Mouse (Mus musculus): ENCODE data around the gene Zxdc.
A peak's percentile ranks its signal among the peaks of the same experiment; 100 is the strongest.

The Zxdc gene

GRCm38 (mm10) chr6:90377708-90378107, 8.4 kb downstream of the Zxdc start:
- DNase-seq = no peak

- no peak for DNase-seq
Measured at GRCm38 (mm10) chr6:90381465-90381864, 12.2 kb downstream of the Zxdc start.

DNA sequence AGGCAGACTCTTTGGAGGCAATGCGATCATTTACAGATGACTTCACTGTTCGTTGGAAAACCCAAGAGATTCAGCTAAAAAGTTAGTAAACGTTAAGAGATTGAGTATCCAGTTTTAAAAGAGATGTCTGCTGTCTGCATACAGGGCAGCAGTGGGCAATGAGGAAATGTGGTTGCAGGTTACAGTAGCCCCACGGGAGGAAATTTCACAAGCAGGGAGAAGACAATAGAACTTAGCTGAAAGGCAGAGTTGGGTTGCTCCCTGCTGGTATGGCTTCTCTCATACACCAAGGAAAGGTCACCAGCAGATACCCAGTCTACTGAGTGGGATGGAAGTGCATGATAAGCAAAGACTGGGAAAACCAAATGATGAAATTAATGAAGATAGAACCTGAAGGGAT, 21.3 kb downstream of the Zxdc start:
- no peak for DNase-seq

DNA sequence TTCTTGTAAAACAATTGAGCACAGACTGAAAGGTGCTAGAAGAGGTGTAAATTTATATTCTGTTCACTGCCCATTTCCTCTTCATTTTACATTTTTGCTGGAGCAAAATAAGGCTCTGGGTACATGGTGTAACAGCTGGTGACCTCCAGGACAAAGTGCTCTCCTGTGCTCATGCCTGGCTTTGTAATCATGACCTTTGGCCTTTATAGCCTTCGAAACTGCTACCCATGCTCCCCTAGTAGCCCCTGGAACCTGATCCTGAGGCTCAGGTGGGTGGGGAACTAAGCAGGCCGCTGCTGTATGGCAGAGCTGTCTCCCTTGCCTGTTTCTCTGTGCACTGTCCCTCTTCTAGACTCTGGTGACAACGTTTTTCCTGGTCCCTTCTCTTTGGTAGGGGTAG, 24.7 kb downstream of the Zxdc start:
- DNase-seq = no peak

- no peak for DNase-seq
Measured at GRCm38 (mm10) chr6:90395751-90396150, 26.5 kb downstream of the Zxdc start.

DNA sequence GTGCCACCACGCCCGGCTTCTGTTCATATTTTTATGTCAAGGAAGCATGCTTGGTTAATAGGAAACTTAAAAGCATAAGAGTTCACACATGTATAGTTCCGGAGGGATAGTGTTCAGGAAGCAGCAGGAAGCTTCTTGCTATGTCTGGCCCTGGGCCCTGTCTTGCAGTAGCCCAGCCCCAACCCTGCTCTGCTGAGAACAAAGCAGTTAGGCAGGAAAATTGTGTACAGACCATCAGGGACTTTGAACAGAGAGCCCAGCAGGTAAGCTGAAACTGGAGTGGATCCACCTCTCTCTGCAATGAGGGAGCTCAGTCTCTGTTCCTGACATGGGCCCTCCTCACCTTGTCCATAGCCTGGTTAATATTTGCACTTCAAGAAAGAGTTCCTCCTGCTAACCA, 28.0 kb downstream of the Zxdc start:
- no peak for DNase-seq

GRCm38 (mm10) chr6:90408632-90409031, 39.3 kb downstream of the Zxdc start:
- no peak for DNase-seq

DNA sequence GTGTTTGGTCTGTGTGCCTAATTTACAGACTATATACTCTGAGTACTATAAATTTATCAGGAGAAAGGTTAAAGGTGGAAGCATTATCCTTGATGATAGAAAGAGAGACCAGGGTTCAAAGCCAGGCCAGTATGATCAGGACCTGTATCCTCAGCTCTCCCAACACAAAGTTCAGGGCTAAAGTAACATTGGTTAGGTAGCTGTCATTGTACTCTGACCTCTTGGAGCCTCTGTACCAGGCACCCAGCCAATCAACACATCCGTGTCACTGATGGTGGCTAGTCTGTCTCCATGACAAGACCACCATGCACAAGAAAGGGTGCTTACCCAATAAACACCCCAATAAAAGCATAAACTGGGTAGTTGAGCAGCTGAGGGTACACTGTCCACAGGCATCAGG, 41.7 kb downstream of the Zxdc start:
- DNase-seq = no peak

GRCm38 (mm10) chr6:90411926-90412325, 42.6 kb downstream of the Zxdc start:
- DNase-seq = no peak

DNA sequence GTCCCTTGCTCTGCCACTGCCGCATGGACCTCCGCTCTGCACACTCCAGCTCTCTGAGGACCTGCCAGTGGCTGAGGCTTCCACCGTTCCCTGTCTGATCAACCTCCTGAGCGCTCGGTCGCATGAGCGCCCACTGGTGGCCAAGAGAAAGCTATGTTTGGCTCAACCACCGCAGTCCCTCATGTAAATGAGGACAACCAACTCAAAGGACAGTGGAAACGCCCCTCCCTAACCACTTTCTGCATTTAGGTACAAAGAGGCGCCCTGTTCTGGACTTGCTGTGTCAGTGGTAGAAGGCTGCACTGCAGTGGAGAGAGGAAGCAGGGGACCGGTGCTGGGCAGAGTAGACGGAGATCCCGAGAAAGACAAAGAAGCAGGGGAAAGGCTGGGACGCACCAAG, 53.3 kb downstream of the Zxdc start:
- DNase-seq = peak; percentile 84

GRCm38 (mm10) chr6:90425361-90425760, 56.1 kb downstream of the Zxdc start:
- DNase-seq = no peak

DNA sequence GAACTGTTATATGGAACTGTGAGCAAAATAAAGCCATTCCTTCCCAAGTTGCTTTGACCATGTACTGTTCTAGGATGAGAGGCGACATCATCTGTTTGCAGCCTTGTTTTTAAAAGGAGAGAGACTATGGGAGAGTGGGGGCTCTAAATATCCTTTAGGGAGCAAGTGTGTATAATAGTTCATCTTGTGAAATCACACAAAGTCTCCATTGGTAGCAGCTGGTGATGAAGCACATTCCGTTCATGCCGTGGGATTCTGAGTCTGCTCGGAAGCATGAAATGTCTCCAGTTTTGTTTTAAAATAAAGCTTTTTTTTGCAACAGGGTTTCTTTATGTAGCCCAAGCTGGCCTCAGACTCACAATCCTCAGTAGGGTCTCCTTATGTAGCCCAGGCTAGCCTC, 56.7 kb downstream of the Zxdc start:
- no peak for DNase-seq

DNA sequence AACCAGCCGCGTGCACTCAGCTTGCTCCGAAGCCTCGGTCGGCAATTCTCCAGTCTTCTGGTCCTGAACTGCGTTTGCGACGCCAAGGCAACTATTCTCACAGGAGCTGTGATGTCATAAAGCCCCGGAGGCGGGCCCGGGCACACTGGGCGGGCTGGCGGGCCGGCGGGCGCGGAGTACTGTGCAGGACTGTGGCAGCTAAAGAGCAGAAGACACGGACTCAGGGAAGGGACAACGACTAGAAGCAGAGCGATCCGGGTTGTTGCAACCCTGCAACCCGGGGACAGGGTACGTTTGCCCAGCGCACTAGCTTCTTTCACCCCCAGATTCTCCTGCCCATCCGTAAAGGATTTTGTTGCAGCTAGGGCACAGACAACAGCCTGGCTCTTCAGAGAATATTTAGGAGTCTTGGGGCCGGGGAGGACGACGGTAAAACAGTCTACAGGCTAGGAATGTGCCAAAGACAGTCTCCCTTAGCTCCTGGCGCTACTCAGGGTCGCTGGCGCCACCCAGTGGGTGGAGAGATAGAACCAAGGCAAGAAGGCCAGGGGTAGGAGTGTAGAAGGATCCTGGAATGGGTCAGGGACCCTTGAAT, 59.2 kb downstream of the Zxdc start, which contains the start of gene Cfap100:
TSS of gene Cfap100 (minus strand) at position 418 of the 595 bp plus-strand sequence.
- peak; percentile 89 for DNase-seq

DNA sequence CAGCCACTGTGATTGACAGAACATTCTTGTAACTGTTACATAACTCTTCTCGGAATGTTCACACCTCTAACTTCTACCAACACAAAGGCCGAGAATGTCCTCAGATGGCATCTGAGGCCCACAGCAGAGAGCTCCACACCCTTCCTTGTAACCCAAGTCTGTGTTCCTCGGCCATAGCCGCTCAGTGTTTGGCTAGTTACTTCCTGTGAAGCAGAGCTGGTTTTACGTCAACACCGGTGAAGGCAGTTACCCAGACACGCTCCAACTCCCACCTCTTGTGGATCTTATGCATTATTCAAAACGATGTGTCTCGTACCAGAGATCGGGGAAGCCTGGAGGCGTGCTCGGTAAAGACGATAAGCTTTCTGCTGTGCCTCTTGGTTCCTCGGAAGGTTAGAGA, 60.6 kb downstream of the Zxdc start:
- DNase-seq = no peak

- DNase-seq = peak; percentile 35
Measured at GRCm38 (mm10) chr6:90431487-90431886, 62.2 kb downstream of the Zxdc start.

- no peak for DNase-seq
Measured at GRCm38 (mm10) chr6:90434687-90435086, 65.4 kb downstream of the Zxdc start.

- DNase-seq = peak; percentile 90
Measured at GRCm38 (mm10) chr6:90435195-90435618, 65.9 kb downstream of the Zxdc start.

GRCm38 (mm10) chr6:90436192-90436907, 67.1 kb downstream of the Zxdc start:
- DNase-seq = peak; percentile 51

DNA sequence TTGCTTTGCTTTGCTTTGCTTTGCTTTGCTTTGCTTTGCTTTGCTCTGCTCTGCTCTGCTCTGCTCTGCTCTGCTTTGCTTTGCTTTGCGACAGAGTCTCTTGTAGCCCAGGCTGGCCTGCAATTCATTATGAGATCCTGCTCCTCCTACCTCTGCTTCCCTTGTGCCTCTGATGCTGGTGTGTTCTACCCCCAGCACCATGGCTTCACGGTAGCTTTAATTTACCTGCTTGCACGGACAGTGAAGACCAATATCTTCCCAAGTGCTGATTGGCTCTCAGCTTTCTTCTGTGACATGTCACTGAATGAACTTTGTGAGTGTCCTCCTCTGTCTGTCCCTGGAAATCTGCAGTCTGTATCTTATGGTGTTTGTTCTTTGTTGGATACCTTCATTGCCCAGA, 67.7 kb downstream of the Zxdc start:
- DNase-seq = no peak

GRCm38 (mm10) chr6:90446883-90447282, 77.6 kb downstream of the Zxdc start:
- DNase-seq = no peak

- DNase-seq = peak; percentile 94
Measured at GRCm38 (mm10) chr6:90450179-90450578, 80.9 kb downstream of the Zxdc start.

- DNase-seq = peak; percentile 77
Measured at GRCm38 (mm10) chr6:90450697-90451096, 81.4 kb downstream of the Zxdc start.

- no peak for DNase-seq
Measured at GRCm38 (mm10) chr6:90451512-90451911, 82.2 kb downstream of the Zxdc start.

DNA sequence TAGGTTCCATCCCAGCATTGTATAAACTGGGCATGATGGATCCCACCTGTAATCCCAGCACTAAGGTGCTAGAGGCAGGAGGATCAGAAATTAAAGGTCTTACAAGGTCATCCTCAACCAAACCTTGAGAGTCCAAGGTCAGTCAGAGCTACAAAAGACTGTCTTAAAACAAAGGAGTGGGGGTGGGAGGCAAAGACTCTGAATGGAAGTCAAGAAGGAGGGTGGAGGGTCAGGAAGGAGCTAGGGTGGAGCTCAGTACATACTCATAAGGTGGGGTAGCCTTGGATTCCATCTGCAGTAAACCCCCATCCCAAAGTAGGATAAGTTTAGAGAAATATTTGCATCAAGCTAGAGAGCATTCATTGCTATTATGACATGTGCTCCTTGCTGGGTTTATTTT, 83.3 kb downstream of the Zxdc start:
- no peak for DNase-seq
